Mouse (Mus musculus) erythroblast, embryonic 14.5 days (primary cell): ENCODE data around the gene Qrich1.

ENCODE experiments used
- GATA1 ChIP-seq: IDR thresholded peaks from 2 replicates; pipeline ENCODE4 v1.6.1; 2012; ENCODE audit warnings: low read length, inconsistent platforms, mixed read lengths
- TAL1 ChIP-seq: IDR thresholded peaks from 3 replicates; pipeline ENCODE4 v1.6.1; 2012; ENCODE audit warnings: low read length, inconsistent platforms, mixed read lengths

- TF ChIP-seq TAL1 (no peak), GATA1 (no peak)
Measured at GRCm38 (mm10) chr9:108523341-108523740, 6.7 kb downstream of the Qrich1 start.
